Mouse (Mus musculus): ENCODE measurements around the gene Cd300lg. TPM values are rescaled to one million over a fixed set of nuclear protein-coding genes. Genes with fewer than 3 reads are reported as not detected.
A peak's percentile ranks its signal among the peaks of the same experiment; 100 is the strongest.

Gene Cd300lg
- polyA plus RNA-seq, 2 experiments = 0.38 to 0.56 TPM

DNA sequence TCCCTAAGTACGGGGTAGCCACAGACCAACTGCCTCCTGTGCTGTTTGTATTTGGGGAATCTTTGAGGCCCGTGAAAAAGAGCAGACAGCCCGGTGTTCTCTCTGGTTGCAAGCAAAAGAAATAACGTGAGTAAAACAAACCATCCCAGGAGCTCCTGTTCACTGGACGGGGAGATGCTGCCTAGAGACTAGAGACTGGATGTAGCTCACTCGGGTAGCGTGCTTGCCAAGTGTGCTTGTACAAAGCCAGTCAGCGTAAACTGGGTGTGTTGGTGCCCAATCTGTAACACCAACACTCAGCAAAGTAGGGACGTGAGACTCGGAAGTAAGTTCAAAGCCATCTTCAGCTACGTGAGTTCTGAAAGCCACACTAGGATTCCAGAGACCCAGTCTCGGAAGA lies 11.4 kb downstream of the Cd300lg start:
- DNase-seq (ENCODE audit: low read depth in 3 of 3, low spot score in 3 of 3) = no peak
- WGBS (ENCODE audit: insufficient replicate concordance) = 75% methylated on average over 12 of the region's 12 CpGs
- ATAC-seq (ENCODE audit: insufficient read depth) = no peak
- Histone ChIP-seq H3K9ac (replicated peaks) (no peak overlapping the region), H3K27me3 (ENCODE audit: control insufficient read depth, insufficient read depth, low read length) (no peaks in the 10 kb centered on the region), H3K36me3 (replicated peaks; ENCODE audit: control insufficient read depth, insufficient read depth, low read depth) (no peaks in the 10 kb centered on the region), H3K9me3 (ENCODE audit: control insufficient read depth, low read length) (no peaks in the 10 kb centered on the region), H3K4me3 (ENCODE audit: insufficient read depth in 1 of 2, low read depth in 2 of 2, low read length in 2 of 2) (no peak overlapping the region), H3K27ac (no peak overlapping the region), H3K4me1 (replicated peaks; ENCODE audit: control insufficient read depth in 2 of 2, insufficient read depth in 2 of 2, low read length in 1 of 2) (no peaks in the 10 kb centered on the region), H3K4me2 (ENCODE audit: low read depth) (no peak overlapping the region)
- TF ChIP-seq EP300 (IDR thresholded peaks at IDR 0.05; ENCODE audit: low read depth) (no peak), CTCF (IDR thresholded peaks at IDR 0.05; ENCODE audit: low read depth) (no peak)

DNA sequence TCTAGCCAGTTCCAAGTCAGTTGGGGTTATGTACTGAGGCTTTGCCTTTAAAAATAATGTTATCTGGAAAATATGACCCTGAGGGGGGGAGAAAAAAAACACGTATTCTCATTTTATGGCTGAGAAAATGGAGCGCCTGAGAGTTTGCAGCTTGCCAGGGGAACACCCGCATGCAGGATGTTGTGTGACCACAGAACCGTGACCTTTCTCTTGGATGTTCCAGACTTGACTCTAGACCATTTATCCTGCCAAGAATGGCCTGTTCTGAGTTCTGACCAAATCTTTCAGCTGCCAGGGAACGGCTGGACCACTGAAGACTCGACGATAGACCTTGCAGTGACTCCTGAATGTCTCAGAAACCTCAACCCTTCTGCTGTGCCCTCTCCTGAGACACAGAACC lies 11.9 kb downstream of the Cd300lg start:
- H3K36me3 ChIP-seq (replicated peaks; ENCODE audit: control insufficient read depth, insufficient read depth, low read depth) = no peaks in the 10 kb centered on the region
- DNase-seq (ENCODE audit: low read depth in 3 of 3, low spot score in 3 of 3) (no peak), ATAC-seq (ENCODE audit: insufficient read depth) (no peak)
- H3K9me3 ChIP-seq (ENCODE audit: control insufficient read depth, low read length) = no peaks in the 10 kb centered on the region
- H3K4me2 ChIP-seq (ENCODE audit: low read depth) = no peak overlapping the region
- no peak overlapping the region for H3K4me3 ChIP-seq (ENCODE audit: insufficient read depth in 1 of 2, low read depth in 2 of 2, low read length in 2 of 2)
- H3K4me1 ChIP-seq (replicated peaks; ENCODE audit: control insufficient read depth in 2 of 2, insufficient read depth in 2 of 2, low read length in 1 of 2) = no peaks in the 10 kb centered on the region
- H3K9ac ChIP-seq (replicated peaks) = no peak overlapping the region
- no peak overlapping the region for H3K27ac ChIP-seq
- no peaks in the 10 kb centered on the region for H3K27me3 ChIP-seq (ENCODE audit: control insufficient read depth, insufficient read depth, low read length)
- TF ChIP-seq CTCF (IDR thresholded peaks at IDR 0.05; ENCODE audit: low read depth) (no peak), EP300 (IDR thresholded peaks at IDR 0.05; ENCODE audit: low read depth) (no peak)
- whole genome bisulfite sequencing (ENCODE audit: insufficient replicate concordance) = 59% methylated on average over 7 of the region's 7 CpGs

DNA sequence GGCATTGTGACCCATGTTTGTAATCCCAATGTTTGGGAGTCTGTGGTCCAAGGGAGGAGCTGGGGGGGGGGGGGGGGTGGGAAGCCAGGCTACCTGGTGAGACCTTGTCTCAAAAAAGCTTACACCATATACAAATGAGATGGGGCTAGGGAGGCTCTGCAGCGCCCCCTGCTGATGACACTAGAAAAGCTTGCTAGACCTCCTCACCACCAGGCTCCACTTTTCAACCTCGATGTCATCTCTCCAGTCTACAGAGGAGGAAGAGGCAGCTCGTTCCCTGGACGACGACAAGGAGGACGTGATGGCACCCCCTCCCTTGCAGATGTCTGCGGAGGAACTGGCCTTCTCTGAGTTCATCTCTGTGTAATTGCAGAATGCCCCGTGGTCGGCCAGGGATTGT lies 12.5 kb downstream of the Cd300lg start:
- Histone ChIP-seq H3K27ac (no peak overlapping the region), H3K36me3 (replicated peaks; ENCODE audit: control insufficient read depth, insufficient read depth, low read depth) (peaks cover 1% of the 10 kb centered on the region; the same call in 1 of the 2 replicates), H3K4me2 (ENCODE audit: low read depth) (no peak overlapping the region), H3K27me3 (ENCODE audit: control insufficient read depth, insufficient read depth, low read length) (no peaks in the 10 kb centered on the region), H3K4me3 (ENCODE audit: insufficient read depth in 1 of 2, low read depth in 2 of 2, low read length in 2 of 2) (no peak overlapping the region), H3K9ac (replicated peaks) (no peak overlapping the region), H3K9me3 (ENCODE audit: control insufficient read depth, low read length) (no peaks in the 10 kb centered on the region), H3K4me1 (replicated peaks; ENCODE audit: control insufficient read depth in 2 of 2, insufficient read depth in 2 of 2, low read length in 1 of 2) (no peaks in the 10 kb centered on the region)
- ATAC-seq (ENCODE audit: insufficient read depth) (no peak), DNase-seq (ENCODE audit: low read depth in 3 of 3, low spot score in 3 of 3) (peak in 2 of 3 experiments; percentile 19 to 47)
- peak; percentile 81 for TF ChIP-seq CTCF (IDR thresholded peaks at IDR 0.05; ENCODE audit: low read depth)
- TF ChIP-seq EP300 (IDR thresholded peaks at IDR 0.05; ENCODE audit: low read depth) = no peak
- WGBS (ENCODE audit: insufficient replicate concordance) = 24% methylated on average over 9 of the region's 9 CpGs

DNA sequence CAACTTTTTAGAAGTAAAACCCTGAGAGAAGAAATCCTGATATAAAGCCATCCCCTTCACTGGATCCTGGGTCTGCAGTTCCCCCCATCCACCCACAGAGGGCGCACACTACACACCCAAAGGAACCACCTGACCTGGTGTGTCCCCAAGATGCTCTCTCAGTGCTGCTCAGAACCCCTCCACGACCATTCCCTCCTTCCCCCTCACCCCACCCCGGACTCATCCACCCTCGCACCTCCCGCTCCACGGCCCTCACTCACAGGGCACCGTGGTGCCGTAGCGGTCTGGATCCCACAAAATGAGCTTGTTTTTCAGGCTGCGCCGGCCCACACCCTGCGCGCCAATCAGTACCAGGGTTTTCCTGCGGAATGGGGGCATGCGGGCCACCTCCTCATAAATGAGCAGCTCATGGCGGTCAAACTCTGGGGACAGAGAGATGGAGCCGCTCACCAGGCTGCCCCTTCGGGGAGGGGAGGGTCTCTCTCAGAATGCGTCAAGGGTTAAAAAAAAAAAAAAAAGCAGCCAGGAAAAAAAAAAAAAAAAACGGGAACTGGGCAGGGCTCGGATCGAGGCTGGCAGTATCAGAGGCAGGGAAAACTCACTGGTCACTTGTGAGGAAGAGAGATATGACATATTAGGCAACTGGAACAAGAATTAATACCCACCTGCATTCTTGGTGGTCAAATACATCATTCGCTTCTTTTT lies 20.1 kb downstream of the Cd300lg start:
- DNase-seq (ENCODE audit: low read depth in 3 of 3, low spot score in 3 of 3) (peak; percentile 48 to 63 (median 55)), ATAC-seq (ENCODE audit: insufficient read depth) (peak; percentile 50; the same call in 1 of the 2 replicates)
- WGBS (ENCODE audit: insufficient replicate concordance) = 8% methylated on average over 23 of the region's 23 CpGs
- H3K4me1 ChIP-seq (replicated peaks; ENCODE audit: control insufficient read depth in 2 of 2, insufficient read depth in 2 of 2, low read length in 1 of 2) = peaks cover 0 to 7% of the 10 kb centered on the region in 2 experiments; a peak in 2 of 4 replicates
- peak overlapping the region in 1 of 2 experiments; percentile 26; a peak in 2 of 4 replicates for H3K4me3 ChIP-seq (ENCODE audit: insufficient read depth in 1 of 2, low read depth in 2 of 2, low read length in 2 of 2)
- peaks cover 20% of the 10 kb centered on the region for H3K36me3 ChIP-seq (replicated peaks; ENCODE audit: control insufficient read depth, insufficient read depth, low read depth)
- no peak overlapping the region for H3K27ac ChIP-seq
- H3K9me3 ChIP-seq (ENCODE audit: control insufficient read depth, low read length) = no peaks in the 10 kb centered on the region
- TF ChIP-seq EP300 (IDR thresholded peaks at IDR 0.05; ENCODE audit: low read depth) (no peak), CTCF (IDR thresholded peaks at IDR 0.05; ENCODE audit: low read depth) (peak; percentile 98)
- H3K9ac ChIP-seq (replicated peaks) = no peak overlapping the region
- peak overlapping the region; percentile 48 for H3K4me2 ChIP-seq (ENCODE audit: low read depth)
- H3K27me3 ChIP-seq (ENCODE audit: control insufficient read depth, insufficient read depth, low read length) = no peaks in the 10 kb centered on the region

DNA sequence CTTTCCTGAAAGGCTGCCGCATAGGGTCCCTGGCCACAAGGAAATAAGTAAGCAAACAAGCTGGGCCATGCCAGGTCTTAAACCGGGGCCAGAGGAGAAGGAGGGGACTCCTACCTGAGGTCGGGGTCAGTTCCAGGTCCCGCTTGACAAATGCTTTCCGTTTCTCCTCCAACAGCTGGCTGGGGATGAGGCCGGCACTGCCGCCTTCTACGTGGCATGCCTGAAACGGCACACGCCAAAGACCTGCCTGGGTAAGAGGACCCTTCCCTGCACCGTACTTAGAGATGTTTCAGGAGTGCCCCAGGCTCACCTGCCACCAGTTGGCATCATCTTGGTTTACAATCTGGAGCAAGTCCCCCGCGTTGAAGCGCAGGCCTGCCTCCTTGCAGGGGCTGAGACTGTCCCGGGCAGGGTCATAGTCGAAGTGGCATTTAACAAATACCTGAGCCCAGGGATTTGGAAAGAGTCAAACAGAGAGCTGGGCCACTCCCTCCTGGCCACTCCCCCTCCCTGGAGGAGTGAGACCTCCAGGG lies 20.7 kb downstream of the Cd300lg start:
- H3K9me3 ChIP-seq (ENCODE audit: control insufficient read depth, low read length) = no peaks in the 10 kb centered on the region
- no peak for TF ChIP-seq CTCF (IDR thresholded peaks at IDR 0.05; ENCODE audit: low read depth)
- TF ChIP-seq EP300 (IDR thresholded peaks at IDR 0.05; ENCODE audit: low read depth) = no peak
- DNase-seq (ENCODE audit: low read depth in 3 of 3, low spot score in 3 of 3) (no peak), ATAC-seq (ENCODE audit: insufficient read depth) (no peak)
- no peak overlapping the region for H3K9ac ChIP-seq (replicated peaks)
- WGBS (ENCODE audit: insufficient replicate concordance) = 37% methylated on average over 16 of the region's 16 CpGs
- H3K27me3 ChIP-seq (ENCODE audit: control insufficient read depth, insufficient read depth, low read length) = no peaks in the 10 kb centered on the region
- H3K4me2 ChIP-seq (ENCODE audit: low read depth) = no peak overlapping the region
- peaks cover 0 to 7% of the 10 kb centered on the region in 2 experiments; a peak in 2 of 4 replicates for H3K4me1 ChIP-seq (replicated peaks; ENCODE audit: control insufficient read depth in 2 of 2, insufficient read depth in 2 of 2, low read length in 1 of 2)
- H3K4me3 ChIP-seq (ENCODE audit: insufficient read depth in 1 of 2, low read depth in 2 of 2, low read length in 2 of 2) = no peak overlapping the region
- peaks cover 20% of the 10 kb centered on the region for H3K36me3 ChIP-seq (replicated peaks; ENCODE audit: control insufficient read depth, insufficient read depth, low read depth)
- H3K27ac ChIP-seq = no peak overlapping the region
